In the genomic region with DNA sequence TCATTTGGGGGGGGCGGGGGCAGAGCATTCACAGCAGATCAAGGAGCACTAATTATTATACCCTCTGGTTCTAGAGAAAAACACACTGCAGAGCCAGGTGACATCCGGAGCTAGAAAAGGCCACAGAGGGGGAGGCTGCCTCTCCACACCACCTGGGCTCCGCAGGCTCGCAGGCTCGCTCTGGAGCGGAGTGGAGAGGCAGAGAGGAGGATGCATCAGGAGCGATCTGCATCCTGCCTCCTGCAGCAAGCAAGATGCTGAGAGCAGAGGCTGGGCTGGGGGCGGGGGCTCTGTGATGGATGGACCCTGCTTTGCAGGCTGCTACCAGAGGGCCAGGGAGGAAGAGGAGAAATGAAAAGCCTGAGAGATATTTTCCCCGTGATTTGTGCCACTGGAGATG, we compare ENCODE assay signal across 14 mouse cellular contexts.
DNase-seq lines count a peak whose midpoint lies in the region; ATAC-seq lines count a peak whose summit lies in the region.
"Had no signal": no experiment of that assay in that cellular context is flagged by ENCODE, and none has a peak within 500 bp of the region (broad histone marks: within the 10 kb centered on the region; RNA-seq: fewer than 3 reads in every experiment).

No protein-coding gene starts in this region.

- H3K4me2 ChIP-seq in forebrain, embryonic 15.5 days (replicated peaks): no peak overlapping the region
- H3K4me2 ChIP-seq in midbrain, embryonic 12.5 days (replicated peaks): 0 out of 2 replicates have a peak overlapping the region, but pooled peaks have one; percentile 3
- H3K4me2 ChIP-seq: intestine, embryonic 15.5 days; liver, embryonic 15.5 days had no signal

- 41% methylated on average over 9 of the region's 9 CpGs for WGBS in forebrain, embryonic 15.5 days
- WGBS in midbrain, embryonic 12.5 days: 49% methylated on average over 9 of the region's 9 CpGs

- H3K27me3 ChIP-seq in forebrain, embryonic 15.5 days: no peaks in the 10 kb centered on the region
- H3K27me3 ChIP-seq in midbrain, embryonic 12.5 days: no peaks in the 10 kb centered on the region; the same call in none of the 2 replicates
- H3K27me3 ChIP-seq: intestine, embryonic 15.5 days; liver, embryonic 15.5 days had no signal

- H3K4me1 ChIP-seq in forebrain, embryonic 15.5 days: peaks cover 9% of the 10 kb centered on the region; the same call in 1 of the 2 replicates
- peaks cover 10% of the 10 kb centered on the region for H3K4me1 ChIP-seq in midbrain, embryonic 12.5 days
- H3K4me1 ChIP-seq: intestine, embryonic 15.5 days; liver, embryonic 15.5 days had no signal

- H3K27ac ChIP-seq in forebrain, embryonic 15.5 days (replicated peaks): peak overlapping the region; percentile 33; the same call in 1 of the 2 replicates
- no peak overlapping the region for H3K27ac ChIP-seq in midbrain, embryonic 12.5 days (replicated peaks)
- H3K27ac ChIP-seq: embryonic facial prominence, embryonic 10.5 days; intestine, embryonic 15.5 days; liver, embryonic 15.5 days had no signal

- peak; percentile 82 for DNase-seq in brain, adult 2 months (ENCODE audit: low read depth, low spot score)
- DNase-seq in cerebellum, adult 11-12 months: peak; percentile 81
- DNase-seq in layer of hippocampus, postnatal 25 days (ENCODE audit: extremely low spot score in 1 of 2, low spot score in 1 of 2): no peak
- DNase-seq in ovary, postnatal 36 days (ENCODE audit: low spot score): no peak
- DNase-seq in heart, postnatal 4 days: no peak
- DNase-seq: kidney, postnatal 25 days; lung, postnatal 36 days; retina, postnatal 1 day had no signal

- H3K9ac ChIP-seq in forebrain, embryonic 15.5 days (replicated peaks): no peak overlapping the region
- no peak overlapping the region for H3K9ac ChIP-seq in midbrain, embryonic 12.5 days (replicated peaks)
- H3K9ac ChIP-seq: intestine, embryonic 15.5 days; liver, embryonic 15.5 days had no signal

- no peaks in the 10 kb centered on the region for H3K36me3 ChIP-seq in forebrain, embryonic 15.5 days
- no peaks in the 10 kb centered on the region for H3K36me3 ChIP-seq in midbrain, embryonic 12.5 days
- H3K36me3 ChIP-seq: intestine, embryonic 15.5 days; liver, embryonic 15.5 days had no signal

- no peak overlapping the region for H3K4me3 ChIP-seq in forebrain, embryonic 15.5 days
- H3K4me3 ChIP-seq in midbrain, embryonic 12.5 days: no peak overlapping the region
- H3K4me3 ChIP-seq: embryonic facial prominence, embryonic 10.5 days; intestine, embryonic 15.5 days; liver, embryonic 15.5 days; myocyte had no signal

- H3K9me3 ChIP-seq in forebrain, embryonic 15.5 days: no peaks in the 10 kb centered on the region
- no peaks in the 10 kb centered on the region for H3K9me3 ChIP-seq in midbrain, embryonic 12.5 days
- H3K9me3 ChIP-seq: embryonic facial prominence, embryonic 10.5 days; intestine, embryonic 15.5 days; liver, embryonic 15.5 days had no signal

- peak; percentile 51; the same call in 1 of the 2 replicates for ATAC-seq in forebrain, embryonic 15.5 days (replicated peaks)
- no peak for ATAC-seq in midbrain, embryonic 12.5 days (ENCODE audit: low FRiP score, low read depth)
- ATAC-seq: intestine, embryonic 15.5 days had no signal

Comparison
In these comparisons a context has a peak if more than half of its experiments do, and no peak if none do; other contexts are left out.
1. DNase-seq: peak in brain, adult 2 months (single experiment) and cerebellum, adult 11-12 months (single experiment); none in layer of hippocampus, postnatal 25 days (0 of 2), ovary, postnatal 36 days (single experiment) and heart, postnatal 4 days (single experiment).